Mouse (Mus musculus): ENCODE measurements around the gene Cchcr1. TPM values are rescaled to one million over a fixed set of nuclear protein-coding genes. Genes with fewer than 3 reads are reported as not detected.
"Not testable (repeated sequence)": the region's sequence is repeated elsewhere in the genome, so short reads cannot be mapped to it uniquely, and the experiment has no call there.

Cchcr1 gene
- 19.7 and 20.1 TPM in 2 replicates for polyA plus RNA-seq (2015; fragmentation: Nextera tagmentation; extraction: Ambion mirVana)

DNA sequence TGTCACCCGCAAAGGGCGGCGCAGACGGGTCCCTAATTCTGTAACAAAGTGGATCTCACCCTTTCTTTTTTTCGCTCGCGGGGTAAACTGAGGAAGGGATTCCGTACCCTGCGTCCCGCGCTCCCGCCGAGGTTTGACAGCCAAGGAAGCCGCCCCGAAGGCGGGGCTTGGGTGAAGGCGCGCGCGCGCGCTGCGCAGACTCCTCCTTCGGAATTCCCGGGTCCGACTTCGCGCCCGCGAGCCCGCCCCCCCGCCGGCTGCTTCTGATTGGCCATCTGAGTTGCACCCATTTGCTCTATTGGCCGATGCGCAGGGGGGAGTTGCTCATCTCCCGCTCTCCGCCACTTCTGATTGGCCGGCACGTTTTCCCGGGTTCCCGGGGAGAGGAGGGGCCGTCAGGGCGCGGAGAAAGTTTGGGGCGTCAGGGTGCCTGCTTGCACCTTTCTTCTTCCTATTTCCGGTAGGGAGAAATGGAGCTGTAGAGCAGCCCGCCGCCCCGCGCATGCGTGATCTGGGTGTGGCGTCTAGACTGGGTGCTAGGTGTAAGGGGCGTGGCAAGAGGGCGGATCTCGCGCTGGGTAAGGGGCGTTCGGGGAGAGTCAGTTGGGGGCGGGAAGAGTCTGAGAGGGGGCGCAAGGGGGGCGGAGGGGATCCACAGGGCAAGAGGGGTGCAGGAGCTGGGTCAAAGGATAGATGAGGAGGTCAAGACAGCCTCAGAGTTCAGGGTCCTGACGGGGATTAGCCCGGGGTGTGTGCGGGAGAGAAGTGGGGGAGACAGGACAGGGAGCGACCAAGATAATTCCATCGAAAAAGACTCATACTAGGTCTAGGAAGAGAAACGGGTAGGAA lies at the start of gene Cchcr1, which contains the start of gene Tcf19:
Gene Cchcr1 (plus strand): TSS at position 449 of the 849 bp plus-strand sequence.
Gene Tcf19 (minus strand): TSS at position 173 of the 849 bp plus-strand sequence.
- Histone ChIP-seq H3K36me3 (peaks cover 8% of the 10 kb centered on the region; the same call in 1 of the 2 replicates), H3K4me1 (peaks cover 25% of the 10 kb centered on the region), H3K4me2 (peak within 1 kb of the TSS; percentile 77), H3K27me3 (replicated peaks) (no peaks in the 10 kb centered on the region), H3K9ac (peak within 1 kb of the TSS; percentile 52), H3K4me3 (replicated peaks) (peak within 1 kb of the TSS; percentile 69), H3K27ac (peak within 1 kb of the TSS; percentile 31), H3K9me3 (no peaks in the 10 kb centered on the region)
- peak; percentile 95 for ATAC-seq (ENCODE audit: insufficient read depth, low FRiP score, low read depth)
- under 1% methylated on average over 67 of the region's 67 CpGs for WGBS

DNA sequence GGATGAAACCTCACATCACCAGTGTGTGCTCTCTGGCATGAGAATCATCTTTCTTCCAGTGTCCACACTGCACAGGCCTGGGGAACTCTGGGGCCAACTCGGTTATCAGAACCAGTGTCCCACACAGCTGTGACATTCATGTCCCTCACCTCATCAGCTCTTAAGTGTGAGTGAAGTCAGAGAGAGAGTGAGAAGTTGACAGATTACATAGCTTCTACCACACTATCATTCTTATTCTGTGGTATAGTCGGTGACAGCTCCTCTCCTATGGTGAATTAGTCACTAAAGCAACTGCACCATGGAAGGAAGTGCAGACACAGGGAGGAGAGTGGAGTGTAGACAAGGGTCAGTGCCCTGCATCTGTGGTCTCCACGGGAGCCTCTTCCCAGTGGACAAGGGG lies 48.0 kb upstream of the Cchcr1 start:
- Histone ChIP-seq H3K4me1 (peaks cover 11% of the 10 kb centered on the region; the same call in 1 of the 2 replicates), H3K27me3 (replicated peaks) (peaks cover 20% of the 10 kb centered on the region)
- H3K9ac ChIP-seq; H3K4me2 ChIP-seq; H3K4me3 ChIP-seq (replicated peaks); H3K36me3 ChIP-seq; ATAC-seq (ENCODE audit: insufficient read depth, low FRiP score, low read depth); H3K27ac ChIP-seq; H3K9me3 ChIP-seq: not testable (repeated sequence)
- WGBS = 54% methylated on average over 3 of the region's 3 CpGs

DNA sequence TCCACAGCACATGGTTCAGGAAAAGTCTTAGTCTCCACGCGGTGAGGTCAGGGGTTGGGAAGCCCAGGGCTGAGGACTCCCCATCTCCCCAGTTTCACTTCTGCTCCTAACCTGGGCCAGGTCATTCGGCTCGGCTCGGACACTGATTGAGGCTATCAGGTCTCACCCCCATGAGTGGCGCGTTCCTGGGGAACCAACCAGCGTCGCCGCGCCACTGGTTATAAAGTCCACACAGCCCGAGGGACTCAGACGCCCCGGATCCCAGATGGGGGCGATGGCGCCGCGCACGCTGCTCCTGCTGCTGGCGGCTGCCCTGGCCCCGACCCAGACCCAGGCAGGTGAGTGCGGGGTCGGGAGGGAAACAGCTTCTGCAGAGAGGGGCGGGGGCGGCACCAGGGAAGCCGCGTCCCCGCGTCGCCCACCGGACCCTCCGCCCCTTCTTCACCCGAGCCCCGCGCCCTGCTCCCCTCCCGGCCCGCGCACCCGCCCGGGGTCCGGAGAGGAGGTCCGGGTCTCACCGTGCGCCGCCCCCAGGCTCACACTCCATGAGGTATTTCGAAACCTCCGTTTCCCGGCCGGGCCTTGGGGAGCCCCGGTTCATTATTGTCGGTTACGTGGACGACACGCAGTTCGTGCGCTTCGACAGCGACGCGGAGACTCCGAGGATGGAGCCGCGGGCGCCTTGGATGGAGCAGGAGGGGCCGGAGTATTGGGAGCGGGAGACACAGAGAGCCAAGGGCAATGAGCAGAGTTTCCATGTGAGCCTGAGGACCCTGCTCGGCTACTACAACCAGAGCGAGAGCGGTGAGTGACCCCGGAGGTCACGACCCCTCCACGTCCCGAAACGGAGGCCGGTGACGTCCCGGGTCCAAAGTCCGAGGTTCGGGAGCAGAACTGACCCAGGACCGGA lies 46.8 kb upstream of the Cchcr1 start, which contains the start of gene H2-Q10:
Gene H2-Q10 (plus strand): TSS at position 248 of the 910 bp plus-strand sequence.
- no peaks in the 10 kb centered on the region for H3K36me3 ChIP-seq
- peak within 1 kb of the TSS; percentile 42 for H3K4me3 ChIP-seq (replicated peaks)
- ATAC-seq (ENCODE audit: insufficient read depth, low FRiP score, low read depth) = peak; percentile 56; the same call in 1 of the 2 replicates
- peaks cover 11% of the 10 kb centered on the region; the same call in 1 of the 2 replicates for H3K4me1 ChIP-seq
- 1% methylated on average over 74 of the region's 80 CpGs for WGBS
- H3K9me3 ChIP-seq = no peaks in the 10 kb centered on the region
- no peak within 1 kb of the TSS for H3K9ac ChIP-seq
- no peak within 1 kb of the TSS for H3K27ac ChIP-seq
- peak within 1 kb of the TSS; percentile 86 for H3K4me2 ChIP-seq
- peaks cover 20% of the 10 kb centered on the region for H3K27me3 ChIP-seq (replicated peaks)

DNA sequence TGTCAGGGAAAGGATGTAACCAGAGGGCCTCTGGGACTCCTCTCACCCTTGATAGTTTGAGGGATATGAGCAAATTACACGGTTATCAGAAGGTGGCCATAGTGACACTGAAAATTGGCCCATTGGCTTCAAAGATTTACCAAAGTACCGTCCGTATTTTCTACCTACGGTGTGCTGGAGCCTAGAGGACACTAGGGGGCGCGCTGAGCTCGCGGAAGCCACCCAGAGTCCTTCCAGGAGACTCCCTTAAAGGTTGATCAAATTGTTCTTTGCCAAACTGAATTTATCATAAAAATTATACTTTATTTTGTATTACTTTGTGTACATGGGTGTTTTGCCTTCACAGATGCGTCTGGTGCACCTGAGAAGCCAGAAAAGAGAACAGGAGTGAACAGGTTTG lies 32.8 kb upstream of the Cchcr1 start:
- H3K27ac ChIP-seq = no peak overlapping the region
- no peaks in the 10 kb centered on the region for H3K36me3 ChIP-seq
- H3K4me2 ChIP-seq = no peak overlapping the region
- no peaks in the 10 kb centered on the region for H3K9me3 ChIP-seq
- H3K9ac ChIP-seq = no peak overlapping the region
- no peaks in the 10 kb centered on the region for H3K27me3 ChIP-seq (replicated peaks)
- no peak for ATAC-seq (ENCODE audit: insufficient read depth, low FRiP score, low read depth)
- H3K4me3 ChIP-seq (replicated peaks) = no peak overlapping the region
- no peaks in the 10 kb centered on the region for H3K4me1 ChIP-seq
- 0% methylated on average over 9 of the region's 9 CpGs for WGBS

- Histone ChIP-seq H3K9me3 (no peaks in the 10 kb centered on the region), H3K27me3 (replicated peaks) (no peaks in the 10 kb centered on the region), H3K4me2 (no peak overlapping the region), H3K36me3 (no peaks in the 10 kb centered on the region), H3K4me3 (replicated peaks) (no peak overlapping the region), H3K4me1 (no peaks in the 10 kb centered on the region), H3K9ac (no peak overlapping the region), H3K27ac (no peak overlapping the region)
- ATAC-seq (ENCODE audit: insufficient read depth, low FRiP score, low read depth) = no peak
- 19% methylated on average over 4 of the region's 4 CpGs for WGBS
These were observed 31.2 kb upstream of the Cchcr1 start for GRCm38 (mm10) chr17:35485702-35486101.

- Histone ChIP-seq H3K9me3 (no peaks in the 10 kb centered on the region), H3K27me3 (replicated peaks) (no peaks in the 10 kb centered on the region), H3K4me1 (no peaks in the 10 kb centered on the region), H3K36me3 (no peaks in the 10 kb centered on the region), H3K27ac (no peak overlapping the region), H3K4me2 (no peak overlapping the region), H3K4me3 (replicated peaks) (no peak overlapping the region), H3K9ac (no peak overlapping the region)
- 45% methylated on average over 10 of the region's 10 CpGs for WGBS
- no peak for ATAC-seq (ENCODE audit: insufficient read depth, low FRiP score, low read depth)
These were observed 30.2 kb upstream of the Cchcr1 start for GRCm38 (mm10) chr17:35486726-35487125.

DNA sequence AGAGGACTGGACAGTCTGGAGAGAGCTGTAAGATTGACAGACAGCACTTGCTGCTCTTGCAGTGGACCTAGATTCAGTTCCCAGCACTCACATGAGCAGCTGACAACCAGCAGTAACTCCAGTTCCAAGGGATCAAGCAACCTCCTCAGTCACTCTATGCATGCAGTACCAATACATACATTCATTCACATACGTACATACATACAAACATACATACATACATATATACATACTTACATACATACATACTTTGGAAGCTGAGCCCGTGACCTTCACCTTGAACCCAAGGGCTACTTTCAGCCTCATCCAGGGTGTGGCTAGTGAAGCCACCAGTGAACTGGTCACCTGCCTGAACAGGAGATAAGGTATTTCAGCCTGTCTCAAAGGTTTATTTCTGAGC lies 28.9 kb upstream of the Cchcr1 start:
- ATAC-seq (ENCODE audit: insufficient read depth, low FRiP score, low read depth) = no peak
- H3K36me3 ChIP-seq = no peaks in the 10 kb centered on the region
- H3K4me1 ChIP-seq = no peaks in the 10 kb centered on the region
- WGBS = 92% methylated on average over 2 of the region's 2 CpGs
- H3K27me3 ChIP-seq (replicated peaks) = no peaks in the 10 kb centered on the region
- no peak overlapping the region for H3K4me3 ChIP-seq (replicated peaks)
- no peak overlapping the region for H3K9ac ChIP-seq
- H3K9me3 ChIP-seq = no peaks in the 10 kb centered on the region
- no peak overlapping the region for H3K27ac ChIP-seq
- no peak overlapping the region for H3K4me2 ChIP-seq

GRCm38 (mm10) chr17:35490320-35490719 lies 26.6 kb upstream of the Cchcr1 start:
- H3K27me3 ChIP-seq (replicated peaks) = no peaks in the 10 kb centered on the region
- H3K4me3 ChIP-seq (replicated peaks) = no peak overlapping the region
- H3K9ac ChIP-seq = no peak overlapping the region
- H3K36me3 ChIP-seq = no peaks in the 10 kb centered on the region
- H3K4me1 ChIP-seq = no peaks in the 10 kb centered on the region
- no peak overlapping the region for H3K27ac ChIP-seq
- WGBS = 67% methylated on average over 5 of the region's 5 CpGs
- no peak overlapping the region for H3K4me2 ChIP-seq
- ATAC-seq (ENCODE audit: insufficient read depth, low FRiP score, low read depth) = no peak
- H3K9me3 ChIP-seq = no peaks in the 10 kb centered on the region

DNA sequence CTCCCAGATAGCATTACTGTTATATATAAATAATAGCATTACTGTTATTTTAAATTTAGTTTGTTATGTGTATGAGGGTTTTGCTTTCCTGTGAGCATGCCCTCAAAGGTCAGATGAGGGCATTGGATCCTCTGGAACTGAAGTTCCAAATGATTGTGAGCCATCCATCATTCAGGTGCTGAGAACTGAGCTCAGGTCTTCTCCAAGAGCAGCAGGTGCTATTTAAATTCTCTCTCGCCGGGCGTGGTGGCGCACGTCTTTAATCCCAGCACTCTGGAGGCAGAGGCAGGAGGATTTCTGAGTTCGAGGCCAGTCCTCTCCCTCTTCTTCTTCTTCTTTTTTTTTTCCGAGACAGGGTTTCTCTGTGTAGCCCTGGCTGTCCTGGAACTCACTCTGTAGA lies 19.8 kb upstream of the Cchcr1 start:
- no peak overlapping the region for H3K4me3 ChIP-seq (replicated peaks)
- no peaks in the 10 kb centered on the region for H3K9me3 ChIP-seq
- no peaks in the 10 kb centered on the region for H3K4me1 ChIP-seq
- no peaks in the 10 kb centered on the region for H3K36me3 ChIP-seq
- H3K4me2 ChIP-seq = no peak overlapping the region
- no peaks in the 10 kb centered on the region for H3K27me3 ChIP-seq (replicated peaks)
- H3K9ac ChIP-seq = no peak overlapping the region
- H3K27ac ChIP-seq = no peak overlapping the region
- no peak for ATAC-seq (ENCODE audit: insufficient read depth, low FRiP score, low read depth)
- 92% methylated on average over 7 of the region's 7 CpGs for WGBS

- Histone ChIP-seq H3K4me2 (no peak overlapping the region), H3K4me1 (no peaks in the 10 kb centered on the region), H3K9me3 (no peaks in the 10 kb centered on the region), H3K36me3 (no peaks in the 10 kb centered on the region), H3K4me3 (replicated peaks) (no peak overlapping the region), H3K9ac (no peak overlapping the region), H3K27me3 (replicated peaks) (peaks cover 6% of the 10 kb centered on the region; the same call in 1 of the 2 replicates), H3K27ac (no peak overlapping the region)
- WGBS = 16% methylated on average over 6 of the region's 6 CpGs
- no peak for ATAC-seq (ENCODE audit: insufficient read depth, low FRiP score, low read depth)
These were observed 14.7 kb upstream of the Cchcr1 start for GRCm38 (mm10) chr17:35502226-35502625.

DNA sequence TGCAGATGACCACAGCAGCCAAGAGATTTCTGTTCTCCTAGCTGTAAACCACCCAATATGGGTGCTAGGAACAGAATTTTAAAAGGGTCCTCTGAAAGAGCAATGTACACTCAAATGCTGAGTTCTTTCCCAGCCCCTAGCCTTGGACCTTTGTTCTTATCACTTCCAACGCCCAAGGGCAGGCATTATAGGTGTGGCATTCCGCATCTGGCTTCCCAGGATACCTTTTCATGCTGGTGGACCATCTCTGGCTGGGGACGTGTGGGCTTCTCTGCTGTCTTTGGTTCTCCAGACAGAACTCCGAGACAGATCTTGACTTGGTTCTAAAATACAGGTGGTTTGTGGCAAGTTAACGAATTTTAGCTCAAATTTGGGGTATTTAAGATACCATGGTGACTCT lies 14.1 kb upstream of the Cchcr1 start:
- 58% methylated on average over 5 of the region's 5 CpGs for WGBS
- no peaks in the 10 kb centered on the region for H3K4me1 ChIP-seq

More for the DNA sequence above, 14.1 kb upstream of the Cchcr1 start:
- no peaks in the 10 kb centered on the region for H3K9me3 ChIP-seq
- H3K27ac ChIP-seq = no peak overlapping the region
- no peaks in the 10 kb centered on the region for H3K36me3 ChIP-seq
- no peak overlapping the region for H3K9ac ChIP-seq
- no peak for ATAC-seq (ENCODE audit: insufficient read depth, low FRiP score, low read depth)
- no peak overlapping the region for H3K4me2 ChIP-seq
- no peak overlapping the region for H3K4me3 ChIP-seq (replicated peaks)
- H3K27me3 ChIP-seq (replicated peaks) = peaks cover 6% of the 10 kb centered on the region; the same call in 1 of the 2 replicates

Data from stomach, embryonic 15.5 days (tissue).